Mouse (Mus musculus) layer of hippocampus, adult 9-10 months (tissue): ENCODE data around the gene Rhox4a.
"Not testable (repeated sequence)": the region's sequence is repeated elsewhere in the genome, so short reads cannot be mapped to it uniquely, and the experiment has no call there.

ENCODE experiments used
- DNase-seq: peaks from one replicate; pipeline ENCODE4 v3.0.0; 2022; ENCODE audit warnings: low spot score

The Rhox4a gene

DNA sequence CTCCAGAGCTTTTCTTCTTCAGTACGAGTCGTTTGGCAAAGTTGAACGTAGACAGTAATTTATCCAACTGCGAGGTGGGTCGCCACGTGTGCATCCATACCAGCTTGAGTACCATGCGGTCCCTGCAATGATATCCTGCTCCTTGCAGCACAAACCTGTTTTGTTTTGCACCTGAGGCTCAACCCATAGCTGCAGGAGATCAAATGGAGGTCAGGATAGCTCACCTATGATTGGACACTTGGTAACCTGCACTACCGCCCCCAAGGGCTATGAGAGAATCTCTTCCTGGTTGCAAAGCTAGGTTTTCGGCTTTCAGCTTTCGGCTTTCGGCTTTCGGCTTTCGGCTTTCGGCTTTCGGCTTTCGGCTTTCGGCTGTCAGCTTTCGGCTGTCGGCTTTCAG is at the start of gene Rhox4a:
TSS of gene Rhox4a (plus strand) at position 301 of the 400 bp plus-strand sequence.
- not testable (repeated sequence) for DNase-seq

DNA sequence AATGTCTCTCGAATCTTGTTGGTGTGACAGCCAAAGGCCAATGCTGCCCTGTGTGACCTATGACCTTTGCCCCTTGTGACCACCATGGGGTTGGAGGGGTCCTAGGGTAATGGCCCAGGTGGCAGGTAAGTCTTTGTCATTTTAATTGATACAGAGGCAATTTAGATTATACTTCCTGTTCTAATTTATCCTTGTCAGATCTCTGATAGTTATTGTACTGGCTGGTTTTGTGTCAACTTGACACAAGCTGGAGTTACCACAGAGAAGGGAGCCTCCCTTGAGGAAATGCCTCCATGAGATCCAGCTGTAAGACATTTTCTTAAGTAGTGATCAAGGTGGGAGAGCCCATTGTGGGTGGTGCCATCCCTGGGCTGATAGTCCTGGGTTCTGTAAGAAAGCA is 43.0 kb upstream of the Rhox4a start, which contains the start of gene Rhox1:
TSS of gene Rhox1 (minus strand) at position 101 of the 400 bp plus-strand sequence.
- not testable (repeated sequence) for DNase-seq

DNA sequence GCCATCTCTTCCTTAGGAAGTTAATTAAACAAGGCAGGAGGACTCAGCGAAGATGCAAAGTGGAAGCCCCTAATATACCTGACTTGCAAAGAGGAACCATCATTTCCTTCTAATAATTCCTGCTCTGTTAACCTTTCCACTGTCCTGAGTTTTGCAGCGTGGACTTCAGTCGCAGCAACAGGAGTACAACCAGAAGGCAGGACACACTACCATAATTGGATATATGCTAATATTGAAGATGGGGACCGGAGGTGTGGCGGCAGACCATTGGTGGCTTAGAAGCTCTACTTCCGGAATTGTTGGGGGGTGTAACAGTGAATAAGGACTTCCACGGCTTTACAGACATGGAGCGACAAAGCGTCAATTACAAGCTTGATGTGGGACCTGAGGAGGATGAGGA is 20.5 kb upstream of the Rhox4a start, which contains the start of gene Rhox2a:
TSS of gene Rhox2a (plus strand) at position 301 of the 400 bp plus-strand sequence.
- DNase-seq, result not testable (repeated sequence)

DNA sequence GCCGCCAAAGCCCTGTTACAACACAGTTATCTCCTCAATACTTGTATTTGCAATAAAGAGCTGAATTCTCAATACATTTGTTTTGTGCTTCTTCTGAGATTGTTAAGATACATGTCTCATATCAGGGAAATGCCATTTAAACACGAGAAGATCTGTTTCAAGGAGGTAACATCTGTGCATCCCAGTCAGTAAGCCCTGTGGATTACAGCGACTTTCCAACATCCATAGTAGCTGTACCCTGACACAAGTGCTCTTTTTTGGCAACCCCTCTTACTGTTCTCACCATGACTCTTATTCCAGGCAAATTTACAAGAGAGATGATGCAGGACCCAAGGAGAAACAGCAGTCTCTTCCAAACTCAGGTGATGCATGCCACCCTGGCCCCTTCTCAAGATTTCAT is 15.5 kb upstream of the Rhox4a start, which contains the start of gene Rhox3a:
TSS of gene Rhox3a (plus strand) at position 301 of the 400 bp plus-strand sequence.
- DNase-seq, result not testable (repeated sequence)
